Mouse (Mus musculus): Measurements from ENCODE around the gene Nagpa. TPM values are rescaled to one million over a fixed set of nuclear protein-coding genes. Genes with fewer than 3 reads are reported as not detected.

Nagpa gene
- total and polyA plus RNA-seq, 3 experiments: 11.3 to 24.2 (median 15.7) TPM

DNA sequence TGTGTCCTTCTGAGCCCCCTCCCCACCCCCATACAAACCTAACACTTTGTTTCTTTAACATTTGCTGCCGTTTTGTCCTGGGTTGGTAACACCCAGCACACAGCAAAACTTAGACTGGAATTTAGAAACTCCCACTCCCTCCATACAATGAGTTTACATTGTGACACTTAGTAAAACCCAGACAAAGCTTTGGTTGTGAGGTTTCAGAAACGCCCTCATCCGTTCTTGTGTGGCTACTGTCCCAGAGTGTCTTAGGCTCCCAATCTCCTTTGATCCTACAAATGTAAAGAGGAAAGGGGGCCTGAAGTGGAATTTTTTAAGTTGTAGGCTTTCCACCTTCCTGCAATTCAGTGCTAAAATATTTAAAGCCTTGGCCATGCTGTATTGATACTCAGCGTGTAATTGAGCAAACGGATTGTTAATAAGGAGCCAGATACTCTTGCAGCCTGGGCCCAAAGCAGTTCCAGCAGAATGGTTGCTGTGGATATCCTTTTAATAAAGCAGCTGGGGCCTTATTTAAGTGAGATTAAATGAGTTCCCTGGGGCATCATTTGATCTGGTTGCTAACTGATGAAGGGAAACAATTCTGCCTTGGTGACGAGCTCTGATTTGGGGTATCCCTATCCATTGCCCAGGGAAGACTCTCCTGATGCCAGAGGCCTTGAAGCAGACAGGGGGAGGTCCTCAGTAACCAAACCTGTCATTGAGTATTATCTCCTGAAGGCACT is 50.3 kb downstream of the Nagpa start:
- Histone ChIP-seq H3K36me3 (ENCODE audit: control insufficient read depth, insufficient read depth, low read length) (no peaks in the 10 kb centered on the region), H3K9ac (ENCODE audit: low read depth, low read length) (no peak overlapping the region), H3K4me1 (ENCODE audit: control insufficient read depth, insufficient read depth, low read length) (no peaks in the 10 kb centered on the region), H3K27ac (no peak overlapping the region), H3K27me3 (ENCODE audit: control insufficient read depth, insufficient read depth, low read length) (no peaks in the 10 kb centered on the region), H3K4me3 (no peak overlapping the region), H3K79me2 (replicated peaks; ENCODE audit: control insufficient read depth, insufficient read depth, low read length) (no peaks in the 10 kb centered on the region)
- WGBS: 54% methylated on average over 6 of the region's 6 CpGs
- no peak for DNase-seq
- TF ChIP-seq POLR2A (IDR thresholded peaks at IDR 0.05; ENCODE audit: insufficient read depth, low read depth, low read length): no peak
- no peak for TF ChIP-seq CTCF (IDR thresholded peaks at IDR 0.05)
- no peak for TF ChIP-seq EP300 (IDR thresholded peaks at IDR 0.05; ENCODE audit: insufficient read depth, low read depth, low read length)
- intact Hi-C loops (cut with DNase I): no loop called here

DNA sequence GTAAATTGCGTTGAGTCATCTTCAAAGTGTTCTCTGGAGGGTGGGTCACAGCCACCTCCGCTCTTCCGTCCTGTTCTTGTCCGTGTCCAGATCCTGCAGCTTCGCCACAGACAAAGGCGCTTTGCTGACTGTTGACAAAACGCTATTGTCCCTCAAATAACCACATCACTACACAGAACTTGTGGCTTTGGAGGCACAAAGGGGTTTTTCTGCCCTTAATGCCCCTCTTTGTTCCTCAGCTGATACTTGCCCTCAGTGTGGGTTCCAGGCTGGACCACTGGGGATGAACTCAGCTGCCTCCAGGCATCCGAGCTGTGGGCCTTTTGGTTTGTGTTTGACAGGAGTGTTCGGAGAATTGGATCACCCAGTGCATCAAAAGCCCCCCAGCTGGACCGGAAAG is 53.3 kb downstream of the Nagpa start:
- DNase-seq: no peak
- Histone ChIP-seq H3K36me3 (ENCODE audit: control insufficient read depth, insufficient read depth, low read length) (no peaks in the 10 kb centered on the region), H3K4me1 (ENCODE audit: control insufficient read depth, insufficient read depth, low read length) (0 out of 2 replicates have a peak, but pooled peaks cover 1% of the 10 kb centered on the region), H3K27ac (no peak overlapping the region), H3K27me3 (ENCODE audit: control insufficient read depth, insufficient read depth, low read length) (no peaks in the 10 kb centered on the region), H3K79me2 (replicated peaks; ENCODE audit: control insufficient read depth, insufficient read depth, low read length) (no peaks in the 10 kb centered on the region), H3K4me3 (no peak overlapping the region), H3K9ac (ENCODE audit: low read depth, low read length) (no peak overlapping the region)
- 80% methylated on average over 10 of the region's 10 CpGs for WGBS
- intact Hi-C loops (cut with DNase I): no loop called here
- no peak for TF ChIP-seq EP300 (IDR thresholded peaks at IDR 0.05; ENCODE audit: insufficient read depth, low read depth, low read length)
- no peak for TF ChIP-seq POLR2A (IDR thresholded peaks at IDR 0.05; ENCODE audit: insufficient read depth, low read depth, low read length)
- no peak for TF ChIP-seq CTCF (IDR thresholded peaks at IDR 0.05)

- H3K27ac ChIP-seq: no peak within 1 kb of the TSS
- H3K27me3 ChIP-seq (ENCODE audit: control insufficient read depth, insufficient read depth, low read length): no peaks in the 10 kb centered on the region
- 11% methylated on average over 13 of the region's 13 CpGs for WGBS
- no peak for TF ChIP-seq CTCF (IDR thresholded peaks at IDR 0.05)
- TF ChIP-seq POLR2A (IDR thresholded peaks at IDR 0.05; ENCODE audit: insufficient read depth, low read depth, low read length): no peak
- no peak for TF ChIP-seq EP300 (IDR thresholded peaks at IDR 0.05; ENCODE audit: insufficient read depth, low read depth, low read length)
- H3K4me1 ChIP-seq (ENCODE audit: control insufficient read depth, insufficient read depth, low read length): 0 out of 2 replicates have a peak, but pooled peaks cover 1% of the 10 kb centered on the region
- H3K79me2 ChIP-seq (replicated peaks; ENCODE audit: control insufficient read depth, insufficient read depth, low read length): no peaks in the 10 kb centered on the region
- H3K4me3 ChIP-seq: peak within 1 kb of the TSS; percentile 28
- no peaks in the 10 kb centered on the region for H3K36me3 ChIP-seq (ENCODE audit: control insufficient read depth, insufficient read depth, low read length)
- 0 out of 2 replicates have a peak within 1 kb of the TSS, but pooled peaks have one; percentile 7 for H3K9ac ChIP-seq (ENCODE audit: low read depth, low read length)
- DNase-seq: no peak
- intact Hi-C loops (cut with DNase I): loop anchor here (2.0 to 5.0 kb wide), 2 partner anchors 48 to 90 kb away; no protein-coding TSS in a partner anchor
Measured at GRCm38 (mm10) chr16:5147037-5147385, 56.8 kb downstream of the Nagpa start, which contains the start of gene Sec14l5. Sec14l5 (plus strand) TSS chr16:5147109.

DNA sequence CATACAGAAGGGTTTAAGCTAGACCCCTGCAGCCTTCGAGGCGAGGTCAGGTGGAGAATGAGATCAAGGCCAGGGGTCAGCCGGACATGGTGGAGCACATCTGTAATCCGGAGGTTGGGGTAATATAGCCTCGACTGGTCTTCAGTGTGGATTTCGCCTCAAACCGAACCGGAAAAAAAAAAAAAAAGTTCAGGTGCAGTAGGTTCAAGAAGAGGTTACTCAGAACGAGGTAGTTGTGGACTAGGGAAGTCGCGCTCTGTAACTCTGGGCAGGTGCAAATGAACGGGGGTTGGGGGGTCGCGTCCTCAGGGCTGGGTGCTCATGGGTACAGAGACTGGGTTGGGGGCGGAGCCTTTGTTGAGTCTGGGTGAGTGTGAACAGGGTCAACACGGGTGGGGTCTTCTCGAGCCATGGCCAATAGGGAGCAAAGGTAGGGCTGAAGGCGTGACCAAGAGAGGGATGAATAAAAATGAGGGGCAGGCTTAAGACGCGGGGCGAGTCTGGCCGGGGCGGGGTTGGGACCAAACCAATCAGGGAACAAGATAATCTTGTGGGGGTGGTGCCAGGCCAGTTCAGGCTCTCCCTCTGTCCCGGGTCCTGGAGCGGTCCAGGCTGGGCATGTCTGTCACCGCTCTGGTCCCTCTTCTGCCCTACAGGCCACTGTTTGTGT is 57.3 kb downstream of the Nagpa start:
- no peak overlapping the region for H3K9ac ChIP-seq (ENCODE audit: low read depth, low read length)
- intact Hi-C loops (cut with DNase I): loop anchor here (2.0 to 5.0 kb wide), 2 partner anchors 48 to 89 kb away; no protein-coding TSS in a partner anchor
- H3K27ac ChIP-seq: no peak overlapping the region
- TF ChIP-seq POLR2A (IDR thresholded peaks at IDR 0.05; ENCODE audit: insufficient read depth, low read depth, low read length) (no peak), EP300 (IDR thresholded peaks at IDR 0.05; ENCODE audit: insufficient read depth, low read depth, low read length) (no peak), CTCF (IDR thresholded peaks at IDR 0.05) (no peak)
- H3K4me1 ChIP-seq (ENCODE audit: control insufficient read depth, insufficient read depth, low read length): 0 out of 2 replicates have a peak, but pooled peaks cover 1% of the 10 kb centered on the region
- WGBS: 3% methylated on average over 26 of the region's 26 CpGs
- H3K36me3 ChIP-seq (ENCODE audit: control insufficient read depth, insufficient read depth, low read length): no peaks in the 10 kb centered on the region
- peak; percentile 66 to 73 for DNase-seq
- H3K4me3 ChIP-seq: peak overlapping the region; percentile 28
- H3K27me3 ChIP-seq (ENCODE audit: control insufficient read depth, insufficient read depth, low read length): no peaks in the 10 kb centered on the region
- H3K79me2 ChIP-seq (replicated peaks; ENCODE audit: control insufficient read depth, insufficient read depth, low read length): no peaks in the 10 kb centered on the region

- no peaks in the 10 kb centered on the region for H3K36me3 ChIP-seq (ENCODE audit: control insufficient read depth, insufficient read depth, low read length)
- peak; percentile 89 for TF ChIP-seq CTCF (IDR thresholded peaks at IDR 0.05)
- no peak for TF ChIP-seq EP300 (IDR thresholded peaks at IDR 0.05; ENCODE audit: insufficient read depth, low read depth, low read length)
- no peak for TF ChIP-seq POLR2A (IDR thresholded peaks at IDR 0.05; ENCODE audit: insufficient read depth, low read depth, low read length)
- H3K79me2 ChIP-seq (replicated peaks; ENCODE audit: control insufficient read depth, insufficient read depth, low read length): no peaks in the 10 kb centered on the region
- H3K27me3 ChIP-seq (ENCODE audit: control insufficient read depth, insufficient read depth, low read length): no peaks in the 10 kb centered on the region
- peak; percentile 46 for DNase-seq
- no peak overlapping the region for H3K4me3 ChIP-seq
- H3K27ac ChIP-seq: no peak overlapping the region
- intact Hi-C loops (cut with DNase I): loop anchor here (1.0 to 5.0 kb wide), 2 partner anchors 88 to 165 kb away; no protein-coding TSS in a partner anchor
- 0 out of 2 replicates have a peak, but pooled peaks cover 1% of the 10 kb centered on the region for H3K4me1 ChIP-seq (ENCODE audit: control insufficient read depth, insufficient read depth, low read length)
- H3K9ac ChIP-seq (ENCODE audit: low read depth, low read length): no peak overlapping the region
- whole genome bisulfite sequencing: under 1% methylated on average over 7 of the region's 7 CpGs
Measured at GRCm38 (mm10) chr16:5145570-5145969, 58.2 kb downstream of the Nagpa start.

Small RNA genes within 50 kb of the gene (microRNA-seq; reads per million reads assigned to microRNA genes)
- 0 reads per million in 2 experiments for gene Gm23689
- gene Gm26095: 0 reads per million in 2 experiments
- gene Mir6364: 0 reads per million in 2 experiments

Other genes starting within 250 kb of the Nagpa start
- gene Anks3, start 239.8 kb downstream of the Nagpa start, total RNA-seq (2021): 10 to 100 TPM; 11.4 to 12.7 TPM
- 21.3 and 30.4 TPM in 2 replicates for gene Anks3, start 239.8 kb downstream of the Nagpa start, polyA plus RNA-seq (2012; rRNA removed)
- gene Sept12, start 206.2 kb downstream of the Nagpa start, total RNA-seq (2021): not detected
- 0.20 and 0.23 TPM in 2 replicates for gene Sept12, start 206.2 kb downstream of the Nagpa start, polyA plus RNA-seq (2012; rRNA removed)
- gene Smim22, start 196.7 kb downstream of the Nagpa start, total RNA-seq (2021): not detected
- 2.1 TPM in 1 of 2 replicates, not detected in the other for gene Smim22, start 196.7 kb downstream of the Nagpa start, polyA plus RNA-seq (2012; rRNA removed)
- 10 to 100 TPM; 15.5 to 19.4 TPM for gene Rogdi, start 190.5 kb downstream of the Nagpa start, total RNA-seq (2021)
- gene Rogdi, start 190.5 kb downstream of the Nagpa start, polyA plus RNA-seq (2012; rRNA removed): 50.7 and 63.0 TPM in 2 replicates
- gene Glyr1, start 154.1 kb downstream of the Nagpa start, total RNA-seq (2021): 10 to 100 TPM; 39.2 to 42.9 TPM
- gene Glyr1, start 154.1 kb downstream of the Nagpa start, polyA plus RNA-seq (2012; rRNA removed): 35.9 and 48.6 TPM in 2 replicates
- 10 to 100 TPM; 22.8 to 23.1 TPM for gene Ubn1, start 154.0 kb downstream of the Nagpa start, total RNA-seq (2021)
- 15.8 and 21.2 TPM in 2 replicates for gene Ubn1, start 154.0 kb downstream of the Nagpa start, polyA plus RNA-seq (2012; rRNA removed)
- 1 to 10 TPM; 4.5 to 9.4 TPM for gene Ppl, start 71.6 kb downstream of the Nagpa start, total RNA-seq (2021)
- gene Ppl, start 71.6 kb downstream of the Nagpa start, polyA plus RNA-seq (2012; rRNA removed): 2.0 and 2.5 TPM in 2 replicates
- gene Sec14l5, start 56.9 kb downstream of the Nagpa start, total RNA-seq (2021): under 1 TPM; 0.73 to 0.78 TPM
- gene Sec14l5, start 56.9 kb downstream of the Nagpa start, polyA plus RNA-seq (2012; rRNA removed): 2.1 and 4.3 TPM in 2 replicates
- 10 to 100 TPM; 17.4 to 19.9 TPM for gene AU021092, start 18.3 kb upstream of the Nagpa start, total RNA-seq (2021)
- 12.1 and 12.5 TPM in 2 replicates for gene AU021092, start 18.3 kb upstream of the Nagpa start, polyA plus RNA-seq (2012; rRNA removed)
- 10 to 100 TPM; 12.0 to 12.5 TPM for gene Alg1, start 29.6 kb upstream of the Nagpa start, total RNA-seq (2021)
- gene Alg1, start 29.6 kb upstream of the Nagpa start, polyA plus RNA-seq (2012; rRNA removed): 34.0 and 37.1 TPM in 2 replicates
- gene Eef2kmt, start 52.0 kb upstream of the Nagpa start, total RNA-seq (2021): 1 to 10 TPM; 6.9 to 8.2 TPM
- gene Eef2kmt, start 52.0 kb upstream of the Nagpa start, polyA plus RNA-seq (2012; rRNA removed): 27.9 and 29.7 TPM in 2 replicates

Data from heart, adult 2 months (tissue).